Mouse (Mus musculus): ENCODE measurements around the gene Heatr3. TPM values are rescaled to one million over a fixed set of nuclear protein-coding genes. Genes with fewer than 3 reads are reported as not detected.
A peak's percentile ranks its signal among the peaks of the same experiment; 100 is the strongest.
"Not testable (repeated sequence)": the region's sequence is repeated elsewhere in the genome, so short reads cannot be mapped to it uniquely, and the experiment has no call there.

Heatr3 gene
- polyA plus RNA-seq, 1 experiment from 2014 or later, result 41.6 TPM

GRCm38 (mm10) chr8:88198945-88199571 is 61.4 kb downstream of the Heatr3 start, which contains the start of gene Tent4b:
Gene Tent4b (plus strand): TSS chr8:88199213.
- peak; percentile 97 for ATAC-seq (replicated peaks)
- Histone ChIP-seq H3K27ac (peak within 1 kb of the TSS; percentile 97), H3K27me3 (replicated peaks) (no peaks in the 10 kb centered on the region), H3K4me3 (peak within 1 kb of the TSS; percentile 69), H3K36me3 (replicated peaks) (no peaks in the 10 kb centered on the region), H3K4me2 (peak within 1 kb of the TSS; percentile 79), H3K9ac (peak within 1 kb of the TSS; percentile 79), H3K9me3 (no peaks in the 10 kb centered on the region), H3K4me1 (peaks cover 42% of the 10 kb centered on the region)
- WGBS, result under 1% methylated on average over 73 of the region's 97 CpGs

- Histone ChIP-seq H3K4me2 (peak overlapping the region; percentile 79), H3K4me3 (peak overlapping the region; percentile 69), H3K9ac (peak overlapping the region; percentile 79), H3K36me3 (replicated peaks) (no peaks in the 10 kb centered on the region), H3K27me3 (replicated peaks) (no peaks in the 10 kb centered on the region), H3K27ac (peak overlapping the region; percentile 97), H3K9me3 (no peaks in the 10 kb centered on the region), H3K4me1 (peaks cover 49% of the 10 kb centered on the region)
- peak; percentile 65 for ATAC-seq (replicated peaks)
- under 1% methylated on average over 108 of the region's 117 CpGs for WGBS
Observed at GRCm38 (mm10) chr8:88199700-88200601, 62.3 kb downstream of the Heatr3 start.

- no peaks in the 10 kb centered on the region for H3K27me3 ChIP-seq (replicated peaks)
Observed at GRCm38 (mm10) chr8:88200724-88201495, 63.3 kb downstream of the Heatr3 start.

GRCm38 (mm10) chr8:88201641-88202040 is 64.0 kb downstream of the Heatr3 start:
- peak overlapping the region; percentile 69 for H3K4me3 ChIP-seq
- H3K4me2 ChIP-seq, result peak overlapping the region; percentile 79
- no peaks in the 10 kb centered on the region for H3K27me3 ChIP-seq (replicated peaks)
- 42% methylated on average over 3 of the region's 3 CpGs for WGBS
- no peaks in the 10 kb centered on the region for H3K36me3 ChIP-seq (replicated peaks)
- no peak overlapping the region for H3K27ac ChIP-seq
- ATAC-seq (replicated peaks), result no peak
- H3K9me3 ChIP-seq, result no peaks in the 10 kb centered on the region
- H3K4me1 ChIP-seq, result peaks cover 50% of the 10 kb centered on the region
- peak overlapping the region; percentile 79; the same call in 1 of the 2 replicates for H3K9ac ChIP-seq

More at GRCm38 (mm10) chr8:88200724-88201495, 63.3 kb downstream of the Heatr3 start:
- peak overlapping the region; percentile 79; the same call in 1 of the 2 replicates for H3K9ac ChIP-seq
- 13% methylated on average over 10 of the region's 10 CpGs for WGBS
- peak overlapping the region; percentile 79 for H3K4me2 ChIP-seq
- no peak overlapping the region for H3K27ac ChIP-seq
- peaks cover 50% of the 10 kb centered on the region for H3K4me1 ChIP-seq
- H3K36me3 ChIP-seq (replicated peaks), result no peaks in the 10 kb centered on the region
- no peak for ATAC-seq (replicated peaks)
- H3K4me3 ChIP-seq, result peak overlapping the region; percentile 69
- no peaks in the 10 kb centered on the region for H3K9me3 ChIP-seq

GRCm38 (mm10) chr8:88206016-88206415 is 68.4 kb downstream of the Heatr3 start:
- 60% methylated on average over 9 of the region's 9 CpGs for WGBS
- H3K27ac ChIP-seq, result no peak overlapping the region
- no peak overlapping the region for H3K4me2 ChIP-seq
- no peak overlapping the region for H3K9ac ChIP-seq
- H3K4me1 ChIP-seq, result peaks cover 37% of the 10 kb centered on the region
- no peaks in the 10 kb centered on the region for H3K9me3 ChIP-seq
- no peaks in the 10 kb centered on the region for H3K27me3 ChIP-seq (replicated peaks)
- ATAC-seq (replicated peaks), result no peak
- H3K36me3 ChIP-seq (replicated peaks), result no peaks in the 10 kb centered on the region
- H3K4me3 ChIP-seq, result no peak overlapping the region

- H3K4me1 ChIP-seq, result peaks cover 24% of the 10 kb centered on the region
- H3K27me3 ChIP-seq (replicated peaks), result no peaks in the 10 kb centered on the region
- no peak overlapping the region for H3K4me3 ChIP-seq
- ATAC-seq (replicated peaks), result no peak
- no peaks in the 10 kb centered on the region for H3K36me3 ChIP-seq (replicated peaks)
- WGBS, result 90% methylated on average over 7 of the region's 7 CpGs
- no peak overlapping the region for H3K4me2 ChIP-seq
- H3K9me3 ChIP-seq, result no peaks in the 10 kb centered on the region
- no peak overlapping the region for H3K27ac ChIP-seq
- no peak overlapping the region for H3K9ac ChIP-seq
Observed at GRCm38 (mm10) chr8:88207121-88207821, 69.6 kb downstream of the Heatr3 start.

GRCm38 (mm10) chr8:88209930-88210827 is 72.5 kb downstream of the Heatr3 start:
- 88% methylated on average over 5 of the region's 6 CpGs for WGBS

GRCm38 (mm10) chr8:88221353-88221752 is 83.7 kb downstream of the Heatr3 start:
- Histone ChIP-seq H3K9ac (no peak overlapping the region), H3K9me3 (no peaks in the 10 kb centered on the region), H3K36me3 (replicated peaks) (no peaks in the 10 kb centered on the region), H3K27ac (no peak overlapping the region), H3K27me3 (replicated peaks) (no peaks in the 10 kb centered on the region), H3K4me3 (no peak overlapping the region), H3K4me2 (no peak overlapping the region), H3K4me1 (peaks cover 12% of the 10 kb centered on the region)
- 71% methylated on average over 4 of the region's 4 CpGs for WGBS
- ATAC-seq (replicated peaks), result no peak

More at GRCm38 (mm10) chr8:88209930-88210827, 72.5 kb downstream of the Heatr3 start:
- H3K9ac ChIP-seq; H3K4me2 ChIP-seq; H3K9me3 ChIP-seq; H3K36me3 ChIP-seq (replicated peaks); H3K4me3 ChIP-seq; H3K27ac ChIP-seq; H3K4me1 ChIP-seq; ATAC-seq (replicated peaks); H3K27me3 ChIP-seq (replicated peaks): not testable (repeated sequence)
